Mouse (Mus musculus) cortical plate, adult 2 months (tissue): ENCODE data around the gene Msh3.

Experiments
- CTCF ChIP-seq: fragments of 200-500 bp; IDR thresholded peaks from 2 replicates; pipeline ENCODE4 v1.5.1; 2011; ENCODE audit warnings: mild to moderate bottlenecking, control low read depth, low read length; ENCODE audit not compliant: insufficient read depth; ENCODE audit errors: extremely low read depth
- POLR2A ChIP-seq: fragments of 200-500 bp; IDR thresholded peaks from 2 replicates; pipeline ENCODE4 v1.6.1; 2011; ENCODE audit warnings: mild to moderate bottlenecking, low read length, control low read depth; ENCODE audit not compliant: insufficient read depth; ENCODE audit errors: extremely low read depth

- TF ChIP-seq CTCF (no peak), POLR2A (no peak)
These were observed 38.4 kb upstream of the Msh3 start for GRCm38 (mm10) chr13:92393047-92393661.
